Mouse (Mus musculus) liver, postnatal 0 days (tissue): Measurements from ENCODE around the gene Cep112.

Experiments used
- CTCF ChIP-seq: sonication (generic); IDR thresholded peaks from 2 replicates; pipeline ENCODE4 v1.5.1; 2016; ENCODE audit warnings: antibody characterized with exemption, low read depth
- EP300 ChIP-seq: IDR thresholded peaks from 2 replicates; pipeline ENCODE4 v1.6.1; 2016; ENCODE audit warnings: antibody characterized with exemption, low read depth, mild to moderate bottlenecking

GRCm38 (mm10) chr11:108488256-108488655 lies 63.3 kb downstream of the Cep112 start:
- TF ChIP-seq CTCF, result no peak
- TF ChIP-seq EP300, result no peak
